Mouse (Mus musculus) testis, adult 2 months (tissue): ENCODE results near the gene Rfx4.

Experiments
- CTCF ChIP-seq: fragments of 200-500 bp; IDR thresholded peaks from 2 replicates; pipeline ENCODE4 v1.5.1; 2012; ENCODE audit warnings: low read depth, mild to moderate bottlenecking, inconsistent platforms, low read length, moderate library complexity; ENCODE audit not compliant: control insufficient read depth, insufficient read depth, insufficient replicate concordance
- POLR2A ChIP-seq: fragments of 200-500 bp; IDR thresholded peaks from 2 replicates; pipeline ENCODE4 v1.6.1; 2012; ENCODE audit warnings: low read depth, mild to moderate bottlenecking, inconsistent platforms, low read length, moderate library complexity; ENCODE audit not compliant: control insufficient read depth

- TF ChIP-seq CTCF (no peak), POLR2A (no peak)
Observed at GRCm38 (mm10) chr10:84715639-84716038, 40.2 kb upstream of the Rfx4 start.
